Mouse (Mus musculus): ENCODE measurements at regions not wholly inside any gene's neighbourhood (a gene's known extent, or its start where the extent isn't known, plus 50 kb on each side); places are given as distances from the start of the nearest gene placed in this dataset.

- DNase-seq = no peak
These were observed 95.9 kb upstream of the Slc13a1 start for GRCm38 (mm10) chr6:24263796-24264195.

DNA sequence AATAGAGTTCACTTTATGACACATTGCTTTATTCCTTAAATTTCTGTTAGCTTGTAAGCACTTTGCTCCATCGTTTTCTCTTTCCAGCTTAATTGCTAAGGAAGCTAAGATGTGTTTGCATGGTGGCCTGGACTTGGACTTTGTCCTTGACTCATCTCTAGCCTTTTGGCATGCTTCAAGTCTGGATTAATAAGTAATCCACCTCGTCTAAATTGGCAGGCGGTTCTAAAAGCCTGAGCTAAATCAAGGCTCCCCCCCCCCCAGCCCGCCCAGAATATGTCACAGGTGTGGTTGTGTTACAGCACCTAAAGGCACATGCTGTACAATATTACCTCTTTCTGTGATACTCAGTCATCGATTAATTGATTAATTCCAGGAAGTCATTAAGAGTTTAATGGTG, 94.7 kb upstream of the Slc13a1 start:
- DNase-seq = no peak

GRCm38 (mm10) chr6:24245591-24245990, 77.7 kb upstream of the Slc13a1 start:
- DNase-seq = no peak

GRCm38 (mm10) chr6:24238541-24238940, 70.6 kb upstream of the Slc13a1 start:
- no peak for DNase-seq

- DNase-seq = no peak
These were observed 70.2 kb upstream of the Slc13a1 start for GRCm38 (mm10) chr6:24238054-24238453.

- no peak for DNase-seq
These were observed 65.7 kb upstream of the Slc13a1 start for GRCm38 (mm10) chr6:24233626-24234025.

DNA sequence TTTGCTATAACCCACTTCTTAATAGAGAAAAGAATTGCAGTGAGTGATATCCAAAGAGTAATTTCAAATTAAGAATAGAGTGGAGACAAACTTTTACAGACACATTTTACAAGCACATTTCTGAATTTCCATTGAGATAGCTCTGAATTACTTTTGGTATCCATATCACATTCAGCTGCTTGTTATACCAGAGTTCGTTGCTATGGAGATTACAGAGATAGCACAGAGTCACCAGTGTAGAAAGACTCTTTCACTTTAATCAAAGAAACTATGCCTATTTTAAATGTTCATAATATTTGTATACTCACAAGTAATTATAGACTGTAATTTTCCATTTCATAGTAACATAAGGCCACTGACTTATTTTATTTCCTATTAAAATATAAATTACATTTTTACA, 52.7 kb upstream of the Slc13a1 start:
- DNase-seq = no peak

DNA sequence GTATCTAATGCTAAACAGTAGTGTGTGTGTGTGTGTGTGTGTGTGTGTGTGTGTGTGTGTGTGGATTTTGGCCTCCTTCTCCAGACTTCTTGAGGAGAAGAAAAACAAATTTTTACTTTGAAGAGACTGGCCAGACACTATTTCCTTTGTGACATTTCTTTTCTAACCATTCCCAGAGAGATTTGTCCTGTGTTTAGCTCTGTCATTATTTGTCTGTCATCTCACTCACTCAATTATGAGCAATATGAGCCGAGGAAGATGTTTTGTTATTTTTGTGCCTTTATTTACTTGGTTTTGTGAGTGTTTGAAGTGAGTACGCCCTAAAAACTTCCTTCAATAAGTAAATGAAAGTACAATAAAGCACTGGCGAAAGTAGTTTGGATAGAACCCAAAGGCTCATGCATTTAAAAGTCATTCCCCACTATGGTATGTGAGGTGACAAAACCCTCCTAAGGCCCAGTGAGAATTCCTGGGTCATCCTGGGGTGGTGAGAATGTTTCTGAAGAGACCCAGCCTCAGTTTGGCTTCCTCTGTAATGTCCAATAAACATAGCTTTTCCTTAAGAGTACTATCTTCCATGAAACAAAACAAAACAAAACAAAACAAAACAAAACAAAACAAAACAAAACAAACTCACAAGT, 52.1 kb upstream of the Slc13a1 start:
- no peak for DNase-seq
